23 mouse cellular contexts compared by ENCODE assay signal in the genomic region with DNA sequence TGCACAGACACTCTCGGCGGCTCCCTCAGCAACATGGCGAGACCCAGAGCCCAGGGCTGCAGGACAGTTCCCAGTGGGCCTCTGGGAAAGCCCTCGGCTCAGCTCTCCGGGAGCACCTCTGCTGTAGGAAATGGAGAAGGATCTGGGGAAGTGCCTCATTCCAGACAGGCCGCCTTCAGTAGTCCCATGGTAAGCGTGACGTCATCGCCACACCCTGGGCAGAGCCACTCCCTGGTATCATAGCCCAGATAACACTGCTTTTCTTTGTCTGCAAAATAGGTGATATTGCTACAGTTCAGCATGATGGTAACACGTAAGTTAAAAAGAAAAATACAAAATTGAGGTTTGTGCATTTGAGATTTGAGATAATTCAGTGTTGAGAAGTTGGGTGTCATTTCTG.
DNase-seq lines count a peak whose midpoint lies in the region; ATAC-seq and TF ChIP-seq lines count a peak whose summit lies in the region.
"Had no signal": no experiment of that assay in that cellular context is flagged by ENCODE, and none has a peak within 500 bp of the region (broad histone marks: within the 10 kb centered on the region; RNA-seq: fewer than 3 reads in every experiment).

No protein-coding gene starts in this region.

- H3K4me2 ChIP-seq in heart, embryonic 12.5 days, result no peak overlapping the region
- H3K4me2 ChIP-seq in liver, embryonic 11.5 days, result no peak overlapping the region
- H3K4me2 ChIP-seq in liver, embryonic 15.5 days, result peak overlapping the region; percentile 23; the same call in 1 of the 2 replicates
- H3K4me2 ChIP-seq in stomach, postnatal 0 days (replicated peaks; ENCODE audit: low read depth), result no peak overlapping the region
- H3K4me2 ChIP-seq: embryonic facial prominence, embryonic 13.5 days; heart, embryonic 15.5 days; hindbrain, embryonic 14.5 days had no signal

- intact Hi-C loops in heart, postnatal 10 days (cut with DNase I), result no loop called here

- no peaks in the 10 kb centered on the region for H3K27me3 ChIP-seq in heart, embryonic 12.5 days (replicated peaks)
- H3K27me3 ChIP-seq in liver, embryonic 11.5 days (replicated peaks; ENCODE audit: control insufficient read depth, insufficient read depth, low read length), result no peaks in the 10 kb centered on the region
- H3K27me3 ChIP-seq in liver, embryonic 15.5 days, result no peaks in the 10 kb centered on the region
- H3K27me3 ChIP-seq in stomach, postnatal 0 days (ENCODE audit: control insufficient read depth, insufficient read depth, low read length), result no peaks in the 10 kb centered on the region
- no peaks in the 10 kb centered on the region for H3K27me3 ChIP-seq in forebrain, embryonic 10.5 days (ENCODE audit: poor library complexity, severe bottlenecking)
- H3K27me3 ChIP-seq: embryonic facial prominence, embryonic 13.5 days; heart, embryonic 15.5 days had no signal

- WGBS in heart, embryonic 12.5 days, result 77% methylated on average over 10 of the region's 10 CpGs
- 75% methylated on average over 10 of the region's 10 CpGs for whole genome bisulfite sequencing in liver, embryonic 11.5 days
- WGBS in liver, embryonic 15.5 days (ENCODE audit: insufficient replicate concordance), result 65% methylated on average over 10 of the region's 10 CpGs
- WGBS in stomach, postnatal 0 days, result 85% methylated on average over 10 of the region's 10 CpGs
- 96% methylated on average over 10 of the region's 10 CpGs for WGBS in forebrain, embryonic 10.5 days

- H3K9me3 ChIP-seq in heart, embryonic 12.5 days (replicated peaks), result no peaks in the 10 kb centered on the region
- H3K9me3 ChIP-seq in liver, embryonic 11.5 days (ENCODE audit: control insufficient read depth, low read length), result no peaks in the 10 kb centered on the region
- H3K9me3 ChIP-seq in liver, embryonic 15.5 days (replicated peaks), result no peaks in the 10 kb centered on the region
- H3K9me3 ChIP-seq in stomach, postnatal 0 days (ENCODE audit: control insufficient read depth, low read length), result no peaks in the 10 kb centered on the region
- no peaks in the 10 kb centered on the region for H3K9me3 ChIP-seq in forebrain, embryonic 10.5 days
- H3K9me3 ChIP-seq: embryonic facial prominence, embryonic 13.5 days; G1E; heart, embryonic 10.5 days; heart, embryonic 15.5 days; hindbrain, embryonic 10.5 days had no signal

- H3K4me1 ChIP-seq in heart, embryonic 12.5 days (replicated peaks), result peaks cover 19% of the 10 kb centered on the region
- H3K4me1 ChIP-seq in liver, embryonic 11.5 days (replicated peaks; ENCODE audit: control insufficient read depth, insufficient read depth, low read length), result peaks cover 5% of the 10 kb centered on the region
- peaks cover 28% of the 10 kb centered on the region for H3K4me1 ChIP-seq in liver, embryonic 15.5 days (replicated peaks)
- H3K4me1 ChIP-seq in stomach, postnatal 0 days (replicated peaks; ENCODE audit: control insufficient read depth, insufficient read depth), result no peaks in the 10 kb centered on the region
- no peaks in the 10 kb centered on the region for H3K4me1 ChIP-seq in forebrain, embryonic 10.5 days
- H3K4me1 ChIP-seq: hindbrain, embryonic 10.5 days had no signal

- no peak overlapping the region for H3K9ac ChIP-seq in heart, embryonic 12.5 days
- H3K9ac ChIP-seq in liver, embryonic 11.5 days (ENCODE audit: low read depth, low read length), result no peak overlapping the region
- no peak overlapping the region for H3K9ac ChIP-seq in liver, embryonic 15.5 days
- no peak overlapping the region for H3K9ac ChIP-seq in stomach, postnatal 0 days (ENCODE audit: low read length)
- H3K9ac ChIP-seq: embryonic facial prominence, embryonic 13.5 days; heart, embryonic 15.5 days; hindbrain, embryonic 14.5 days had no signal

- peak; percentile 29; the same call in 1 of the 2 replicates for ATAC-seq in heart, embryonic 12.5 days (ENCODE audit: insufficient number of reproducible peaks, low FRiP score)
- ATAC-seq in liver, embryonic 11.5 days (replicated peaks; ENCODE audit: low FRiP score), result peak; percentile 78
- ATAC-seq in liver, embryonic 15.5 days (ENCODE audit: insufficient read depth), result peak; percentile 67
- ATAC-seq in stomach, postnatal 0 days (ENCODE audit: low FRiP score, low TSS enrichment), result peak; percentile 53; the same call in 1 of the 2 replicates
- ATAC-seq: CD4-positive, CD25-positive, alpha-beta regulatory T cell, adult 4 months; forebrain, embryonic 14.5 days had no signal

- TF ChIP-seq CTCF in stomach, postnatal 0 days (IDR thresholded peaks at IDR 0.05; ENCODE audit: low read depth), result no peak

- DNase-seq in heart, postnatal 10 days, result no peak
- DNase-seq in liver, embryonic 11.5 days (ENCODE audit: low spot score), result no peak
- DNase-seq in stomach, postnatal 0 days (ENCODE audit: low spot score), result peak; percentile 33
- no peak for DNase-seq in cerebellum, adult 18-20 months
- DNase-seq in forebrain, embryonic 10.5 days (ENCODE audit: extremely low spot score, low spot score), result no peak
- DNase-seq in kidney, postnatal 10 days, result no peak
- DNase-seq: adrenal gland, postnatal 25 days; B cell, adult 2 months; cerebellum, adult 11 months; cerebellum, adult 9-10 months; cerebellum, postnatal 25 days; gastrocnemius, postnatal 36 days; heart, adult 18-20 months had no signal

- no peak overlapping the region for H3K27ac ChIP-seq in heart, embryonic 12.5 days (ENCODE audit: poor library complexity, severe bottlenecking)
- no peak overlapping the region for H3K27ac ChIP-seq in liver, embryonic 11.5 days (ENCODE audit: low read depth, low read length)
- no peak overlapping the region for H3K27ac ChIP-seq in liver, embryonic 15.5 days (replicated peaks)
- no peak overlapping the region for H3K27ac ChIP-seq in stomach, postnatal 0 days (replicated peaks)
- no peak overlapping the region for H3K27ac ChIP-seq in forebrain, embryonic 10.5 days
- H3K27ac ChIP-seq: embryonic facial prominence, embryonic 13.5 days; heart, embryonic 10.5 days; heart, embryonic 15.5 days; hindbrain, embryonic 10.5 days; hindbrain, embryonic 14.5 days had no signal

- no peak for TF ChIP-seq EP300 in stomach, postnatal 0 days (optimal IDR thresholded peaks at IDR 0.05)

- H3K36me3 ChIP-seq in heart, embryonic 12.5 days, result peaks cover 10% of the 10 kb centered on the region; the same call in 1 of the 2 replicates
- no peaks in the 10 kb centered on the region; the same call in 1 of the 2 replicates for H3K36me3 ChIP-seq in liver, embryonic 11.5 days (ENCODE audit: control insufficient read depth, insufficient read depth, low read length)
- H3K36me3 ChIP-seq in liver, embryonic 15.5 days (replicated peaks), result peaks cover 14% of the 10 kb centered on the region
- H3K36me3 ChIP-seq in stomach, postnatal 0 days (ENCODE audit: control insufficient read depth, insufficient read depth, low read length), result no peaks in the 10 kb centered on the region
- H3K36me3 ChIP-seq in forebrain, embryonic 10.5 days (replicated peaks), result 0 out of 2 replicates have a peak, but pooled peaks cover 9% of the 10 kb centered on the region
- H3K36me3 ChIP-seq: heart, embryonic 15.5 days had no signal

- no peak overlapping the region for H3K4me3 ChIP-seq in heart, embryonic 12.5 days
- no peak overlapping the region for H3K4me3 ChIP-seq in liver, embryonic 11.5 days (ENCODE audit: low read depth, low read length)
- H3K4me3 ChIP-seq in liver, embryonic 15.5 days (replicated peaks), result no peak overlapping the region
- H3K4me3 ChIP-seq in stomach, postnatal 0 days (ENCODE audit: low read depth, low read length), result no peak overlapping the region
- no peak overlapping the region for H3K4me3 ChIP-seq in forebrain, embryonic 10.5 days
- H3K4me3 ChIP-seq: embryonic facial prominence, embryonic 13.5 days; heart, embryonic 10.5 days; heart, embryonic 15.5 days; hindbrain, embryonic 10.5 days had no signal
